Mouse (Mus musculus) lung, postnatal 0 days (tissue): ENCODE data around the gene Aptx.

Experiments used
- CTCF ChIP-seq: IDR thresholded peaks from 2 replicates; pipeline ENCODE4 v1.5.1; 2016; ENCODE audit warnings: antibody characterized with exemption, mild to moderate bottlenecking
- EP300 ChIP-seq: IDR thresholded peaks from 2 replicates; pipeline ENCODE4 v1.6.1; 2016; ENCODE audit warnings: antibody characterized with exemption, mild to moderate bottlenecking, control low read depth

GRCm38 (mm10) chr4:40681908-40682307 lies 21.1 kb downstream of the Aptx start:
- no peak for TF ChIP-seq EP300
- TF ChIP-seq CTCF = peak; percentile 72
